Mouse (Mus musculus): Measurements from ENCODE around the gene Cnbd2. TPM values are rescaled to one million over a fixed set of nuclear protein-coding genes. Genes with fewer than 3 reads are reported as not detected.
A peak's percentile ranks its signal among the peaks of the same experiment; 100 is the strongest.

Gene Cnbd2
- 4.4 and 5.0 TPM in 2 replicates for polyA plus RNA-seq (2015; fragmentation: Nextera tagmentation; extraction: Ambion mirVana)

GRCm38 (mm10) chr2:156312297-156312897, at the start of gene Cnbd2, which contains the start of gene Scand1:
Gene Cnbd2 (plus strand): TSS chr2:156312299.
Gene Scand1 (minus strand): TSS chr2:156312704.
- Histone ChIP-seq H3K4me2 (replicated peaks) (peak within 1 kb of the TSS; percentile 88), H3K4me1 (replicated peaks) (peaks cover 3% of the 10 kb centered on the region; the same call in 1 of the 2 replicates), H3K27ac (peak within 1 kb of the TSS; percentile 98), H3K9ac (peak within 1 kb of the TSS; percentile 90), H3K27me3 (replicated peaks) (no peaks in the 10 kb centered on the region), H3K4me3 (replicated peaks) (peak within 1 kb of the TSS; percentile 81), H3K36me3 (no peaks in the 10 kb centered on the region), H3K9me3 (no peaks in the 10 kb centered on the region)
- peak; percentile 96 for ATAC-seq
- WGBS, result under 1% methylated on average over 49 of the region's 49 CpGs

- WGBS, result 86% methylated on average over 4 of the region's 4 CpGs
- Histone ChIP-seq H3K9ac (no peak overlapping the region), H3K9me3 (no peaks in the 10 kb centered on the region), H3K4me1 (replicated peaks) (no peaks in the 10 kb centered on the region), H3K27ac (no peak overlapping the region), H3K27me3 (replicated peaks) (no peaks in the 10 kb centered on the region), H3K4me2 (replicated peaks) (no peak overlapping the region), H3K4me3 (replicated peaks) (no peak overlapping the region), H3K36me3 (0 out of 2 replicates have a peak, but pooled peaks cover 8% of the 10 kb centered on the region)
- ATAC-seq, result no peak
Measured at GRCm38 (mm10) chr2:156263204-156263893, 48.8 kb upstream of the Cnbd2 start.

GRCm38 (mm10) chr2:156267636-156268035, 44.5 kb upstream of the Cnbd2 start:
- no peak overlapping the region for H3K9ac ChIP-seq
- H3K27me3 ChIP-seq (replicated peaks), result no peaks in the 10 kb centered on the region
- H3K4me1 ChIP-seq (replicated peaks), result no peaks in the 10 kb centered on the region
- no peak for ATAC-seq
- no peak overlapping the region for H3K4me2 ChIP-seq (replicated peaks)
- H3K9me3 ChIP-seq, result no peaks in the 10 kb centered on the region
- no peak overlapping the region for H3K4me3 ChIP-seq (replicated peaks)
- WGBS, result 92% methylated on average over 9 of the region's 9 CpGs
- 0 out of 2 replicates have a peak, but pooled peaks cover 6% of the 10 kb centered on the region for H3K36me3 ChIP-seq
- no peak overlapping the region for H3K27ac ChIP-seq

GRCm38 (mm10) chr2:156272553-156272952, 39.5 kb upstream of the Cnbd2 start:
- Histone ChIP-seq H3K4me2 (replicated peaks) (no peak overlapping the region), H3K27ac (no peak overlapping the region), H3K9me3 (no peaks in the 10 kb centered on the region), H3K27me3 (replicated peaks) (no peaks in the 10 kb centered on the region), H3K9ac (no peak overlapping the region), H3K4me3 (replicated peaks) (no peak overlapping the region), H3K36me3 (peaks cover 13% of the 10 kb centered on the region), H3K4me1 (replicated peaks) (no peaks in the 10 kb centered on the region)
- 84% methylated on average over 6 of the region's 6 CpGs for WGBS
- no peak for ATAC-seq

- H3K9me3 ChIP-seq, result no peaks in the 10 kb centered on the region
- no peaks in the 10 kb centered on the region for H3K27me3 ChIP-seq (replicated peaks)
- ATAC-seq, result peak; percentile 81
- H3K4me3 ChIP-seq (replicated peaks), result no peak overlapping the region
- no peak overlapping the region for H3K4me2 ChIP-seq (replicated peaks)
- peaks cover 9% of the 10 kb centered on the region for H3K36me3 ChIP-seq
- H3K27ac ChIP-seq, result peak overlapping the region; percentile 22; the same call in 1 of the 2 replicates
- WGBS, result 47% methylated on average over 4 of the region's 4 CpGs
- H3K9ac ChIP-seq, result no peak overlapping the region
- no peaks in the 10 kb centered on the region for H3K4me1 ChIP-seq (replicated peaks)
Measured at GRCm38 (mm10) chr2:156278226-156279017, 33.7 kb upstream of the Cnbd2 start.

- Histone ChIP-seq H3K27me3 (replicated peaks) (no peaks in the 10 kb centered on the region), H3K36me3 (no peaks in the 10 kb centered on the region), H3K27ac (no peak overlapping the region)
Measured at GRCm38 (mm10) chr2:156281227-156281626, 30.9 kb upstream of the Cnbd2 start.

GRCm38 (mm10) chr2:156285161-156285560, 26.9 kb upstream of the Cnbd2 start:
- ATAC-seq, result no peak
- WGBS, result 90% methylated on average over 2 of the region's 2 CpGs
- H3K27ac ChIP-seq, result no peak overlapping the region
- H3K36me3 ChIP-seq, result peaks cover 6% of the 10 kb centered on the region; the same call in 1 of the 2 replicates
- no peaks in the 10 kb centered on the region for H3K27me3 ChIP-seq (replicated peaks)
- H3K9ac ChIP-seq, result no peak overlapping the region
- no peak overlapping the region for H3K4me2 ChIP-seq (replicated peaks)
- no peaks in the 10 kb centered on the region for H3K9me3 ChIP-seq
- H3K4me3 ChIP-seq (replicated peaks), result no peak overlapping the region
- H3K4me1 ChIP-seq (replicated peaks), result no peaks in the 10 kb centered on the region

More at GRCm38 (mm10) chr2:156281227-156281626, 30.9 kb upstream of the Cnbd2 start:
- ATAC-seq, result peak; percentile 65; the same call in 1 of the 2 replicates
- H3K4me2 ChIP-seq (replicated peaks), result no peak overlapping the region
- H3K4me1 ChIP-seq (replicated peaks), result no peaks in the 10 kb centered on the region
- H3K9me3 ChIP-seq, result no peaks in the 10 kb centered on the region
- H3K9ac ChIP-seq, result no peak overlapping the region
- H3K4me3 ChIP-seq (replicated peaks), result no peak overlapping the region
- 71% methylated on average over 4 of the region's 4 CpGs for WGBS

GRCm38 (mm10) chr2:156286733-156287132, 25.4 kb upstream of the Cnbd2 start:
- Histone ChIP-seq H3K4me3 (replicated peaks) (no peak overlapping the region), H3K9me3 (no peaks in the 10 kb centered on the region), H3K27ac (no peak overlapping the region), H3K27me3 (replicated peaks) (no peaks in the 10 kb centered on the region), H3K9ac (no peak overlapping the region), H3K4me1 (replicated peaks) (no peaks in the 10 kb centered on the region), H3K4me2 (replicated peaks) (no peak overlapping the region), H3K36me3 (peaks cover 6% of the 10 kb centered on the region; the same call in 1 of the 2 replicates)
- no peak for ATAC-seq
- WGBS, result 93% methylated on average over 4 of the region's 4 CpGs

- Histone ChIP-seq H3K4me3 (replicated peaks) (no peak overlapping the region), H3K9ac (no peak overlapping the region), H3K4me2 (replicated peaks) (no peak overlapping the region), H3K36me3 (peaks cover 8% of the 10 kb centered on the region; the same call in 1 of the 2 replicates), H3K27me3 (replicated peaks) (no peaks in the 10 kb centered on the region), H3K4me1 (replicated peaks) (no peaks in the 10 kb centered on the region), H3K27ac (no peak overlapping the region), H3K9me3 (no peaks in the 10 kb centered on the region)
- WGBS, result 87% methylated on average over 2 of the region's 2 CpGs
- ATAC-seq, result no peak
Measured at GRCm38 (mm10) chr2:156288222-156288621, 23.9 kb upstream of the Cnbd2 start.

- Histone ChIP-seq H3K9ac (no peak overlapping the region), H3K27ac (no peak overlapping the region), H3K4me1 (replicated peaks) (no peaks in the 10 kb centered on the region), H3K27me3 (replicated peaks) (no peaks in the 10 kb centered on the region), H3K36me3 (peaks cover 15% of the 10 kb centered on the region; the same call in 1 of the 2 replicates), H3K4me3 (replicated peaks) (no peak overlapping the region), H3K9me3 (no peaks in the 10 kb centered on the region), H3K4me2 (replicated peaks) (no peak overlapping the region)
- 92% methylated on average over 2 of the region's 2 CpGs for WGBS
- ATAC-seq, result no peak
Measured at GRCm38 (mm10) chr2:156289552-156290160, 22.4 kb upstream of the Cnbd2 start.

- peaks cover 15% of the 10 kb centered on the region for H3K36me3 ChIP-seq
Measured at GRCm38 (mm10) chr2:156291998-156292397, 20.1 kb upstream of the Cnbd2 start.

More at GRCm38 (mm10) chr2:156291998-156292397, 20.1 kb upstream of the Cnbd2 start:
- ATAC-seq, result no peak
- Histone ChIP-seq H3K4me3 (replicated peaks) (no peak overlapping the region), H3K27ac (no peak overlapping the region), H3K4me2 (replicated peaks) (no peak overlapping the region), H3K4me1 (replicated peaks) (peaks cover 8% of the 10 kb centered on the region; the same call in 1 of the 2 replicates), H3K9me3 (no peaks in the 10 kb centered on the region), H3K27me3 (replicated peaks) (no peaks in the 10 kb centered on the region), H3K9ac (no peak overlapping the region)
- WGBS, result 87% methylated on average over 1 of the region's 1 CpGs
